Mouse (Mus musculus): ENCODE measurements around the gene Hk3.

DNA sequence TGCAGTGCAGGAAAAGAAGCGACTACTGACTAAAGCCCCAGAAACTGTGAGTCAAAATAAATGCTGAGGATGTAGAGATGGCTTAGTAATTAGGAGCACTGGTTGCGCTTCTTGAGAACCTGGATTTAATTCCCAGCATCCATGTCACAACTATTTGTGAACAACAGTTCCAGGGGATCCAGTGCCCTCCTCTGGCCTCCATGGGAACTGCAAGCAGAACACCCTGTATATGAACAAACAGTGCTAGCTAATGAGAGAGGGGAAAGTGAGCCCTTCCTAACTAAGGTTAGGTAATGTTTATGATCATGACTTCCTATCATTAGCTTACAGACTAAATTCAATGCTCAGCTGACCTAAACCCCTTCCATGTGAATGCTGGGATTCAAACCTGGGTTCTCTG, 36.9 kb upstream of the Hk3 start:
- TF ChIP-seq CTCF (conservative IDR thresholded peaks at IDR 0.05; ENCODE audit: low read length) (peak; percentile 89), NANOG (IDR thresholded peaks at IDR 0.05; ENCODE audit: borderline replicate concordance, low read length) (no peak), POU5F1 (IDR thresholded peaks at IDR 0.05; ENCODE audit: borderline replicate concordance, low read length) (no peak)
